Mouse (Mus musculus) liver, embryonic 14.5 days (tissue): ENCODE results near the gene Golga1.

Source experiments
- CTCF ChIP-seq: IDR thresholded peaks from 2 replicates; pipeline ENCODE4 v1.5.1; 2016; ENCODE audit warnings: antibody characterized with exemption, low read depth, control low read depth
- EP300 ChIP-seq: IDR thresholded peaks from 2 replicates; pipeline ENCODE4 v1.6.1; 2016; ENCODE audit warnings: antibody characterized with exemption, low read depth

- TF ChIP-seq EP300 (no peak), CTCF (no peak)
Measured at GRCm38 (mm10) chr2:39110514-39110913, 45.2 kb upstream of the Golga1 start.
